Mouse (Mus musculus) cortical plate, adult 2 months (tissue): ENCODE data around the gene Tpx2.

Experiments used
- CTCF ChIP-seq: fragments of 200-500 bp; IDR thresholded peaks from 2 replicates; pipeline ENCODE4 v1.5.1; 2011; ENCODE audit warnings: mild to moderate bottlenecking, control low read depth, low read length; ENCODE audit not compliant: insufficient read depth; ENCODE audit errors: extremely low read depth
- POLR2A ChIP-seq: fragments of 200-500 bp; IDR thresholded peaks from 2 replicates; pipeline ENCODE4 v1.6.1; 2011; ENCODE audit warnings: mild to moderate bottlenecking, low read length, control low read depth; ENCODE audit not compliant: insufficient read depth; ENCODE audit errors: extremely low read depth

DNA sequence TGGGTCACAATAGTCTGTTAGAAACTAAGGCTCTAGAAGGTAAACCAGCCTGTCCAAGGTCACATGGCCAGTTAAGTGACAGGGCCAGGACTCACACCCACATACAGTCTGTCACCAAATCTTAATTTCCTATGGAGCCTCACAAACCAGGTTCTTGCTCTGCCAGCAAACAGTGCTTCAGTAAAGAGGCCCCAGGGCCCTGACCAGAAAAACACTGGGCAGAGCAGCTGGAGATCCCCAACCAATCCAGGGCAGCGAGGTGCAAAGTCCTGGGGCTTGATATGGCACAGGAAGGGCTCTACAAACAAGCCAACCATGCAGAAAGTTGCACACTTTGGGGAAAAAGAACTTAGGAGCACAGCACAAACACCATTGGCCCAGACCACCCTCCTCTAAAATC lies 19.2 kb upstream of the Tpx2 start:
- TF ChIP-seq CTCF (no peak), POLR2A (no peak)
